Mouse (Mus musculus) hindbrain, embryonic 12.5 days (tissue): ENCODE data around the gene Mrgprh. TPM values are rescaled to one million over a fixed set of nuclear protein-coding genes. Genes with fewer than 3 reads are reported as not detected.
"Not testable (repeated sequence)": the region's sequence is repeated elsewhere in the genome, so short reads cannot be mapped to it uniquely, and the experiment has no call there.

Experiments used
- ATAC-seq: fragments of 200-750 bp; cut with Nextera tagmentation; 2 replicates; pipeline ENCODE4 v1.8.0; 2017; ENCODE audit warnings: moderate TSS enrichment; ENCODE audit not compliant: low FRiP score
- H3K27ac ChIP-seq: fragments of 300-500 bp; sonication (generic); 2 replicates; pipeline ENCODE4 v1.5.1; 2016; ENCODE audit warnings: mild to moderate bottlenecking
- H3K27me3 ChIP-seq: fragments of 300-500 bp; sonication (generic); 2 replicates; pipeline ENCODE4 v1.6.1; 2016; ENCODE audit warnings: mild to moderate bottlenecking
- H3K36me3 ChIP-seq: fragments of 300-500 bp; sonication (generic); 2 replicates; pipeline ENCODE4 v1.6.1; 2016; ENCODE audit warnings: mild to moderate bottlenecking
- H3K4me1 ChIP-seq: fragments of 300-500 bp; sonication (generic); 2 replicates; pipeline ENCODE4 v1.6.1; 2016
- H3K4me2 ChIP-seq: fragments of 300-500 bp; sonication (generic); replicated peaks from 2 replicates; pipeline ENCODE4 v1.6.1; 2016; ENCODE audit warnings: mild to moderate bottlenecking
- H3K4me3 ChIP-seq: fragments of 300-500 bp; sonication (generic); 2 replicates; pipeline ENCODE4 v1.5.1; 2016; ENCODE audit warnings: mild to moderate bottlenecking
- H3K9ac ChIP-seq: fragments of 300-500 bp; sonication (generic); 2 replicates; pipeline ENCODE4 v1.6.1; 2016; ENCODE audit warnings: mild to moderate bottlenecking, moderate library complexity
- H3K9me3 ChIP-seq: fragments of 300-500 bp; sonication (generic); replicated peaks from 2 replicates; pipeline ENCODE4 v1.6.1; 2016; ENCODE audit warnings: mild to moderate bottlenecking
- WGBS: fragments of 180-500 bp; shearing (Covaris S2); methylation state at CpG from one replicate; pipeline ENCODE4 v1.1.7; 2016; 5-methylcytosine and 5-hydroxymethylcytosine counted together
- polyA plus RNA-seq: library from polyadenylated mRNA; unstranded; fragments of >200 nt; fragmentation: Nextera tagmentation; extraction: Ambion mirVana; gene quantifications from 2 replicates; pipeline ENCODE4 v1.2.1, GENCODE M21; 2016

Gene Mrgprh
- polyA plus RNA-seq, 1 experiment from 2014 or later: not detected

- 71% methylated on average over 16 of the region's 16 CpGs for WGBS
- 0 out of 2 replicates have a peak, but pooled peaks cover 8% of the 10 kb centered on the region for H3K4me1 ChIP-seq
- H3K4me3 ChIP-seq: no peak overlapping the region
- H3K9me3 ChIP-seq: no peaks in the 10 kb centered on the region
- no peak overlapping the region for H3K9ac ChIP-seq
- H3K27me3 ChIP-seq: peaks cover 5% of the 10 kb centered on the region; the same call in 1 of the 2 replicates
- H3K4me2 ChIP-seq: no peak overlapping the region
- H3K36me3 ChIP-seq: no peaks in the 10 kb centered on the region
- H3K27ac ChIP-seq: no peak overlapping the region
- no peak for ATAC-seq
Observed at GRCm38 (mm10) chr17:12872275-12873028, 3.4 kb upstream of the Mrgprh start.

GRCm38 (mm10) chr17:12880178-12880577, 4.3 kb downstream of the Mrgprh start:
- H3K4me2 ChIP-seq: peak overlapping the region; percentile 36
- no peaks in the 10 kb centered on the region for H3K36me3 ChIP-seq
- no peak for ATAC-seq
- no peaks in the 10 kb centered on the region for H3K9me3 ChIP-seq
- WGBS: 5% methylated on average over 14 of the region's 14 CpGs
- no peak overlapping the region for H3K4me3 ChIP-seq
- H3K27me3 ChIP-seq: no peaks in the 10 kb centered on the region
- H3K27ac ChIP-seq: no peak overlapping the region
- H3K4me1 ChIP-seq: no peaks in the 10 kb centered on the region
- H3K9ac ChIP-seq: no peak overlapping the region

- Histone ChIP-seq H3K9me3 (no peaks in the 10 kb centered on the region), H3K4me1 (no peaks in the 10 kb centered on the region), H3K27me3 (no peaks in the 10 kb centered on the region), H3K36me3 (no peaks in the 10 kb centered on the region), H3K9ac (no peak overlapping the region), H3K4me2 (no peak overlapping the region), H3K27ac (no peak overlapping the region), H3K4me3 (no peak overlapping the region)
- 81% methylated on average over 1 of the region's 1 CpGs for WGBS
- ATAC-seq: no peak
Observed at GRCm38 (mm10) chr17:12881216-12881615, 5.4 kb downstream of the Mrgprh start.

GRCm38 (mm10) chr17:12886620-12887019, 10.8 kb downstream of the Mrgprh start:
- no peak overlapping the region for H3K9ac ChIP-seq
- H3K27me3 ChIP-seq: no peaks in the 10 kb centered on the region
- H3K4me1 ChIP-seq: no peaks in the 10 kb centered on the region
- no peak for ATAC-seq
- H3K9me3 ChIP-seq: no peaks in the 10 kb centered on the region
- H3K36me3 ChIP-seq: peaks cover 22% of the 10 kb centered on the region; the same call in 1 of the 2 replicates
- no peak overlapping the region for H3K4me2 ChIP-seq
- 34% methylated on average over 6 of the region's 6 CpGs for WGBS
- no peak overlapping the region for H3K4me3 ChIP-seq
- H3K27ac ChIP-seq: no peak overlapping the region

GRCm38 (mm10) chr17:12887021-12887775, 11.4 kb downstream of the Mrgprh start:
- Histone ChIP-seq H3K9me3 (no peaks in the 10 kb centered on the region), H3K27ac (no peak overlapping the region), H3K27me3 (no peaks in the 10 kb centered on the region), H3K4me2 (no peak overlapping the region), H3K9ac (no peak overlapping the region), H3K4me3 (no peak overlapping the region), H3K4me1 (no peaks in the 10 kb centered on the region), H3K36me3 (peaks cover 27% of the 10 kb centered on the region; the same call in 1 of the 2 replicates)
- ATAC-seq: no peak
- 85% methylated on average over 15 of the region's 15 CpGs for WGBS

GRCm38 (mm10) chr17:12891054-12891453, 15.2 kb downstream of the Mrgprh start:
- no peak for ATAC-seq

GRCm38 (mm10) chr17:12892033-12892432, 16.2 kb downstream of the Mrgprh start:
- WGBS: 89% methylated on average over 9 of the region's 9 CpGs
- no peaks in the 10 kb centered on the region for H3K9me3 ChIP-seq
- no peak overlapping the region for H3K27ac ChIP-seq
- H3K9ac ChIP-seq: no peak overlapping the region
- no peak for ATAC-seq
- no peaks in the 10 kb centered on the region for H3K27me3 ChIP-seq
- H3K4me1 ChIP-seq: no peaks in the 10 kb centered on the region
- H3K4me3 ChIP-seq: no peak overlapping the region
- peaks cover 31% of the 10 kb centered on the region; the same call in 1 of the 2 replicates for H3K36me3 ChIP-seq
- no peak overlapping the region for H3K4me2 ChIP-seq

More at GRCm38 (mm10) chr17:12891054-12891453, 15.2 kb downstream of the Mrgprh start:
- Histone ChIP-seq H3K4me2 (no peak overlapping the region), H3K27ac (no peak overlapping the region), H3K27me3 (no peaks in the 10 kb centered on the region), H3K4me1 (no peaks in the 10 kb centered on the region), H3K9me3 (no peaks in the 10 kb centered on the region), H3K4me3 (no peak overlapping the region), H3K36me3 (peaks cover 31% of the 10 kb centered on the region; the same call in 1 of the 2 replicates), H3K9ac (no peak overlapping the region)
- WGBS: 90% methylated on average over 4 of the region's 4 CpGs

GRCm38 (mm10) chr17:12897674-12898073, 21.8 kb downstream of the Mrgprh start:
- Histone ChIP-seq H3K4me3 (no peak overlapping the region), H3K4me1 (no peaks in the 10 kb centered on the region), H3K27ac (no peak overlapping the region), H3K36me3 (peaks cover 26% of the 10 kb centered on the region), H3K4me2 (no peak overlapping the region), H3K27me3 (no peaks in the 10 kb centered on the region), H3K9ac (no peak overlapping the region), H3K9me3 (no peaks in the 10 kb centered on the region)
- 87% methylated on average over 5 of the region's 5 CpGs for WGBS
- ATAC-seq: no peak

GRCm38 (mm10) chr17:12898607-12899006, 22.8 kb downstream of the Mrgprh start:
- 36% methylated on average over 2 of the region's 2 CpGs for WGBS
- peaks cover 26% of the 10 kb centered on the region for H3K36me3 ChIP-seq
- H3K4me2 ChIP-seq, H3K27ac ChIP-seq, ATAC-seq, H3K27me3 ChIP-seq, H3K9me3 ChIP-seq, H3K4me3 ChIP-seq, H3K4me1 ChIP-seq, H3K9ac ChIP-seq: not testable (repeated sequence)

- Histone ChIP-seq H3K4me2 (no peak overlapping the region), H3K27me3 (no peaks in the 10 kb centered on the region), H3K27ac (no peak overlapping the region), H3K9ac (no peak overlapping the region), H3K4me3 (no peak overlapping the region), H3K36me3 (peaks cover 24% of the 10 kb centered on the region), H3K9me3 (no peaks in the 10 kb centered on the region), H3K4me1 (0 out of 2 replicates have a peak, but pooled peaks cover 5% of the 10 kb centered on the region)
- WGBS: 92% methylated on average over 6 of the region's 6 CpGs
- ATAC-seq: no peak
Observed at GRCm38 (mm10) chr17:12902291-12902690, 26.5 kb downstream of the Mrgprh start.

GRCm38 (mm10) chr17:12903372-12904333, 27.8 kb downstream of the Mrgprh start:
- H3K4me1 ChIP-seq: 0 out of 2 replicates have a peak, but pooled peaks cover 5% of the 10 kb centered on the region
- H3K4me2 ChIP-seq: no peak overlapping the region
- no peak overlapping the region for H3K9ac ChIP-seq
- H3K27me3 ChIP-seq: no peaks in the 10 kb centered on the region
- H3K9me3 ChIP-seq: no peaks in the 10 kb centered on the region
- WGBS: 41% methylated on average over 11 of the region's 12 CpGs
- ATAC-seq: no peak
- H3K36me3 ChIP-seq: peaks cover 24% of the 10 kb centered on the region
- 0 out of 2 replicates have a peak overlapping the region, but pooled peaks have one; percentile 8 for H3K27ac ChIP-seq
- no peak overlapping the region for H3K4me3 ChIP-seq
